Mouse (Mus musculus) left cerebral cortex, adult 11 months (tissue): ENCODE results near the gene Samd1.

Source experiments
- DNase-seq: peaks from one replicate; pipeline ENCODE4 v3.0.0; 2022; ENCODE audit warnings: low spot score

Gene Samd1

GRCm38 (mm10) chr8:84011705-84012498 lies 14.4 kb downstream of the Samd1 start, which contains the start of gene 2210011C24Rik:
Gene 2210011C24Rik (minus strand): TSS chr8:84012171.
- no peak for DNase-seq

- no peak for DNase-seq
These were observed 15.2 kb downstream of the Samd1 start for GRCm38 (mm10) chr8:84012499-84013165.

GRCm38 (mm10) chr8:84015833-84016232 lies 18.4 kb downstream of the Samd1 start:
- no peak for DNase-seq

GRCm38 (mm10) chr8:84019738-84020137 lies 22.3 kb downstream of the Samd1 start:
- no peak for DNase-seq

GRCm38 (mm10) chr8:84021096-84021495 lies 23.6 kb downstream of the Samd1 start, which contains the start of gene Palm3:
Gene Palm3 (plus strand): TSS chr8:84021471.
- DNase-seq: no peak

- no peak for DNase-seq
These were observed 24.1 kb downstream of the Samd1 start for GRCm38 (mm10) chr8:84021569-84021968.

GRCm38 (mm10) chr8:84023085-84023484 lies 25.6 kb downstream of the Samd1 start:
- DNase-seq: no peak

GRCm38 (mm10) chr8:84023631-84024030 lies 26.2 kb downstream of the Samd1 start:
- no peak for DNase-seq

- no peak for DNase-seq
These were observed 26.7 kb downstream of the Samd1 start for GRCm38 (mm10) chr8:84024171-84024570.

GRCm38 (mm10) chr8:84025863-84026262 lies 28.4 kb downstream of the Samd1 start:
- DNase-seq: no peak

GRCm38 (mm10) chr8:84027449-84027848 lies 30.0 kb downstream of the Samd1 start:
- no peak for DNase-seq

GRCm38 (mm10) chr8:84029272-84029671 lies 31.8 kb downstream of the Samd1 start:
- no peak for DNase-seq

- no peak for DNase-seq
These were observed 35.3 kb downstream of the Samd1 start for GRCm38 (mm10) chr8:84032777-84033176.

GRCm38 (mm10) chr8:84038015-84038414 lies 40.5 kb downstream of the Samd1 start:
- no peak for DNase-seq

GRCm38 (mm10) chr8:84039050-84039449 lies 41.6 kb downstream of the Samd1 start:
- DNase-seq: no peak

GRCm38 (mm10) chr8:84042066-84042947 lies 44.8 kb downstream of the Samd1 start, which contains the start of gene Il27ra:
Gene Il27ra (minus strand): TSS chr8:84042589.
- DNase-seq: no peak

- no peak for DNase-seq
These were observed 45.5 kb downstream of the Samd1 start for GRCm38 (mm10) chr8:84042948-84043342.

- DNase-seq: no peak
These were observed 46.6 kb downstream of the Samd1 start for GRCm38 (mm10) chr8:84044103-84044502.

GRCm38 (mm10) chr8:84044900-84045299 lies 47.4 kb downstream of the Samd1 start, which contains the start of gene Rln3:
Gene Rln3 (minus strand): TSS chr8:84045000.
- no peak for DNase-seq

- no peak for DNase-seq
These were observed 49.0 kb downstream of the Samd1 start for GRCm38 (mm10) chr8:84046505-84046904.

- no peak for DNase-seq
These were observed 50.7 kb downstream of the Samd1 start for GRCm38 (mm10) chr8:84048171-84048570.
